18 mouse cellular contexts compared by ENCODE assay signal in the genomic region with DNA sequence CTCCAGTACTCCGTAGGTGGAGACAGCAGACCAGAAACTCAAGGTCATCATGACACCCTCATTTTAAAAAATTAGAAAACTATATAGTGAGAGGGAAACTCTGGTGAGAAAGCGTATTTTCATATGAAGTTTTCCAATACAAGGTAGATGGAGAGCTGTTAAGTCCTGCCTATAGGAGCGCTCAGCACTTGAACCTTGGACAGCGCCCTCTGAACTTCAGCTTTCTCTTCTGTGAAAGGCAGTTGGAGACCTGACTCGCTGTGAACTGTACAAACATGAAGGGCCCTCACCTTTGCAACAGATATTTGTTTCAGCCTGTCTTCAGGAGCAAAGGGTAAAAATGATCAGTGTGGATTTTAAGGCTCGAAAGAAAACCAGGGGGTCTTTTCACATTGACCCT.
A peak's percentile ranks its signal among the peaks of the same experiment; 100 is the strongest.
DNase-seq lines count a peak whose midpoint lies in the region; ATAC-seq lines count a peak whose summit lies in the region.
"Had no signal": no experiment of that assay in that cellular context is flagged by ENCODE, and none has a peak within 500 bp of the region (broad histone marks: within the 10 kb centered on the region; RNA-seq: fewer than 3 reads in every experiment).

No protein-coding gene starts in this region.

- WGBS in hindbrain, embryonic 11.5 days, result 82% methylated on average over 6 of the region's 6 CpGs
- WGBS in hindbrain, embryonic 14.5 days, result 80% methylated on average over 6 of the region's 6 CpGs
- WGBS in limb, embryonic 10.5 days, result 69% methylated on average over 6 of the region's 6 CpGs

- no peak overlapping the region for H3K4me3 ChIP-seq in hindbrain, embryonic 11.5 days (ENCODE audit: low read depth, low read length)
- no peak overlapping the region for H3K4me3 ChIP-seq in hindbrain, embryonic 14.5 days (replicated peaks; ENCODE audit: low read length)
- H3K4me3 ChIP-seq in limb, embryonic 10.5 days, result no peak overlapping the region
- H3K4me3 ChIP-seq: forebrain, embryonic 13.5 days; kidney, embryonic 15.5 days; liver, embryonic 13.5 days had no signal

- DNase-seq in hindbrain, embryonic 11.5 days (ENCODE audit: low spot score), result peak; percentile 18
- no peak for DNase-seq in hindbrain, embryonic 14.5 days (ENCODE audit: low spot score)
- DNase-seq in 3T3-L1 (ENCODE audit: low read depth, low spot score) (peak; percentile 1), MN1 (ENCODE audit: low spot score) (no peak)
- peak; percentile 51 for DNase-seq in embryo, embryonic 10 days (ENCODE audit: low spot score)
- DNase-seq in limb, embryonic 10.5 days (ENCODE audit: low spot score), result peak; percentile 43
- no peak for DNase-seq in right cerebral cortex, adult 18-20 months
- DNase-seq: cerebellum, postnatal 14 days; heart, adult 11 months; layer of hippocampus, adult 9-11 months; liver, embryonic 13.5 days; lung, postnatal 14 days; right cerebral cortex, postnatal 25 days; thymus, postnatal 4 days had no signal

- H3K4me1 ChIP-seq in hindbrain, embryonic 11.5 days (replicated peaks; ENCODE audit: control insufficient read depth, insufficient read depth, low read length), result no peaks in the 10 kb centered on the region
- H3K4me1 ChIP-seq in hindbrain, embryonic 14.5 days (replicated peaks; ENCODE audit: control insufficient read depth, insufficient read depth, low read length), result no peaks in the 10 kb centered on the region
- H3K4me1 ChIP-seq in limb, embryonic 10.5 days, result no peaks in the 10 kb centered on the region
- H3K4me1 ChIP-seq: forebrain, embryonic 13.5 days; kidney, embryonic 15.5 days; liver, embryonic 13.5 days had no signal

- no peaks in the 10 kb centered on the region for H3K36me3 ChIP-seq in hindbrain, embryonic 11.5 days (ENCODE audit: control insufficient read depth, insufficient read depth, low read length)
- no peaks in the 10 kb centered on the region for H3K36me3 ChIP-seq in hindbrain, embryonic 14.5 days (replicated peaks; ENCODE audit: control insufficient read depth, insufficient read depth)
- H3K36me3 ChIP-seq in limb, embryonic 10.5 days, result no peaks in the 10 kb centered on the region
- H3K36me3 ChIP-seq: kidney, embryonic 15.5 days; liver, embryonic 13.5 days had no signal

- no peaks in the 10 kb centered on the region for H3K9me3 ChIP-seq in hindbrain, embryonic 11.5 days (ENCODE audit: control insufficient read depth, low read length)
- H3K9me3 ChIP-seq in hindbrain, embryonic 14.5 days (ENCODE audit: control insufficient read depth, low read length), result no peaks in the 10 kb centered on the region
- H3K9me3 ChIP-seq in limb, embryonic 10.5 days (replicated peaks), result no peaks in the 10 kb centered on the region
- H3K9me3 ChIP-seq: forebrain, embryonic 13.5 days; kidney, embryonic 15.5 days; liver, embryonic 13.5 days had no signal

- ATAC-seq in hindbrain, embryonic 11.5 days (ENCODE audit: low FRiP score), result no peak
- no peak for ATAC-seq in hindbrain, embryonic 14.5 days (ENCODE audit: low FRiP score)
- no peak for ATAC-seq in megakaryocyte-erythroid progenitor cell, adult 5-6 weeks (replicated peaks; ENCODE audit: low FRiP score, low TSS enrichment, poor library complexity, severe bottlenecking)
- ATAC-seq: forebrain, embryonic 13.5 days had no signal

- H3K4me2 ChIP-seq in hindbrain, embryonic 11.5 days (replicated peaks; ENCODE audit: low read depth, low read length), result no peak overlapping the region
- no peak overlapping the region for H3K4me2 ChIP-seq in hindbrain, embryonic 14.5 days (replicated peaks)
- H3K4me2 ChIP-seq: forebrain, embryonic 13.5 days; kidney, embryonic 15.5 days; liver, embryonic 13.5 days; midbrain, embryonic 11.5 days had no signal

- no peak overlapping the region for H3K27ac ChIP-seq in hindbrain, embryonic 11.5 days (ENCODE audit: low read depth, low read length)
- no peak overlapping the region for H3K27ac ChIP-seq in hindbrain, embryonic 14.5 days
- no peak overlapping the region for H3K27ac ChIP-seq in limb, embryonic 10.5 days
- H3K27ac ChIP-seq: forebrain, embryonic 13.5 days; kidney, embryonic 15.5 days; liver, embryonic 13.5 days had no signal

- H3K27me3 ChIP-seq in hindbrain, embryonic 11.5 days (ENCODE audit: control insufficient read depth, insufficient read depth, low read length), result no peaks in the 10 kb centered on the region
- no peaks in the 10 kb centered on the region for H3K27me3 ChIP-seq in hindbrain, embryonic 14.5 days (ENCODE audit: control insufficient read depth, insufficient read depth, low read length)
- no peaks in the 10 kb centered on the region for H3K27me3 ChIP-seq in limb, embryonic 10.5 days (ENCODE audit: low read depth, poor library complexity, severe bottlenecking)
- H3K27me3 ChIP-seq: forebrain, embryonic 13.5 days; kidney, embryonic 15.5 days; liver, embryonic 13.5 days had no signal

- no peak overlapping the region for H3K9ac ChIP-seq in hindbrain, embryonic 11.5 days (ENCODE audit: low read depth, low read length)
- no peak overlapping the region for H3K9ac ChIP-seq in hindbrain, embryonic 14.5 days
- H3K9ac ChIP-seq: forebrain, embryonic 13.5 days; kidney, embryonic 15.5 days; liver, embryonic 13.5 days had no signal

Comparison
In these comparisons a context has a peak if more than half of its experiments do, and no peak if none do; other contexts are left out.
1. DNase-seq: peak in hindbrain, embryonic 11.5 days (single experiment), 3T3-L1 (single experiment), embryo, embryonic 10 days (single experiment) and limb, embryonic 10.5 days (single experiment); none in hindbrain, embryonic 14.5 days (single experiment), MN1 (single experiment) and right cerebral cortex, adult 18-20 months (single experiment).